Mouse (Mus musculus) ES-E14 (cell line): ENCODE measurements around the gene Fam69a.

Experiments used
- HCFC1 ChIP-seq: IDR thresholded peaks from 2 replicates; pipeline ENCODE4 v1.6.1; 2012; ENCODE audit warnings: low read length, inconsistent platforms, borderline replicate concordance; ENCODE audit not compliant: insufficient read depth
- MAFK ChIP-seq: IDR thresholded peaks from 2 replicates; pipeline ENCODE4 v1.6.1; 2014; ENCODE audit warnings: mild to moderate bottlenecking, low read depth, low read length, inconsistent platforms; ENCODE audit not compliant: insufficient read depth
- ZNF384 ChIP-seq: IDR thresholded peaks from 2 replicates; pipeline ENCODE4 v1.6.1; 2012; ENCODE audit warnings: low read depth, low read length, inconsistent platforms

DNA sequence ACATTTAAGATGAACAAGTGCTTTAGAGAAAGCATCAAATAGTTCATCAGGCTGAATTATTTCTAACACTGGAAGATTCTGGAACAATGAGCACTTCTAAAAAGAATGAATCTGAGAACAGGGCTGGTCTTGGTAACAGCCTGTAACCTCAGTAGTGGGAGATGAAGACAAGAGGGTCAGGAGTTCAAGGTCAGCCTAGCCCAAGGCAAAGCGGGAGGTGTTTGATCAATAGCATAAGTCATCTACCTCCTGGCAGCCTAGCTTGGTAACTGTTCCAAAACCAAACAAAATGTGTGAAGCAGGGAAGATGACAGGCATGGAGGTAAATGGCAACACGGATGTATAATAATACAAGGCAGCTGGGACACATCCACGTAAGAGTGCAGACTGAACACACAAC is 122.9 kb downstream of the Fam69a start:
- no peak for TF ChIP-seq MAFK
- TF ChIP-seq ZNF384, result no peak
- TF ChIP-seq HCFC1, result no peak
